Mouse (Mus musculus): ENCODE results near the gene Cox20.

DNA sequence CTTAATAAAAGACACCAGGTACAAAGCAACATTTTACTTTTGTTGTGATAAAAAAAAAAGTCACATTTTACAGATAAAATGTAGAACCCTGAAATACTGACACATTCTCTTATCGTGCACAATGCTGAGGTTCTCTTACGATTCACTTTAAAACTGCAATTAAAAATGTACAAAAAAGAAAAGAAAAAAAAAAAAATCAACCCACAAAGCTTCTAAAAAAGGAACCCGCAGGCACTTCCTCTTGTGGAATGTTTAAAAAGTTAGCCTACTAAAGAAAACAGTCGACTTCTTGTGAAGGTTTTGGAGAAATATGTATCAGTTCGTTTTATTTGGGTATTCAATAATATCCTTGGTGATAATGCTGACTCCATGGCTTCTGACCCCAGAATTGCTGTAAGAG lies 10.1 kb downstream of the Cox20 start:
- TF ChIP-seq CTCF (IDR thresholded peaks at IDR 0.05; ENCODE audit: control insufficient read depth, insufficient read depth, insufficient replicate concordance, low read depth, low read length) (no peak), POLR2A (IDR thresholded peaks at IDR 0.05; ENCODE audit: control insufficient read depth, low read depth, low read length) (no peak)
